Mouse (Mus musculus): Measurements from ENCODE around the gene Tmed4. TPM values are rescaled to one million over a fixed set of nuclear protein-coding genes. Genes with fewer than 3 reads are reported as not detected.

Tmed4 gene
- 253 and 292 TPM in 2 replicates for polyA plus RNA-seq (2012; rRNA removed; ENCODE audit: low replicate concordance)

GRCm38 (mm10) chr11:6274387-6275093 lies at the start of gene Tmed4:
Gene Tmed4, minus strand, starts transcription at chr11:6274870.

GRCm38 (mm10) chr11:6291401-6292115 lies 16.9 kb upstream of the Tmed4 start, which contains the start of gene Ogdh:
Gene Ogdh, plus strand, starts transcription at chr11:6291633.

GRCm38 (mm10) chr11:6267320-6268254 lies 7.1 kb downstream of the Tmed4 start, which contains the start of gene Ddx56:
Gene Ddx56, minus strand, starts transcription at chr11:6267772.

GRCm38 (mm10) chr11:6230012-6230411 lies 44.7 kb downstream of the Tmed4 start, which contains the start of gene Npc1l1:
Gene Npc1l1, minus strand, starts transcription at chr11:6230143.

Other genes with a start within 250 kb of the Tmed4 start
- 9.2 and 21.3 TPM in 2 replicates for gene Camk2b, start 208.5 kb downstream of the Tmed4 start, polyA plus RNA-seq (2012; rRNA removed; ENCODE audit: low replicate concordance)
- gene A730071L15Rik, start 74.8 kb downstream of the Tmed4 start, polyA plus RNA-seq (2012; rRNA removed; ENCODE audit: low replicate concordance) = 0.09 TPM in 1 of 2 replicates, not detected in the other
- gene Nudcd3, start 74.5 kb downstream of the Tmed4 start, polyA plus RNA-seq (2012; rRNA removed; ENCODE audit: low replicate concordance) = 18.0 and 20.1 TPM in 2 replicates
- 106 and 566 TPM in 2 replicates for gene Npc1l1, start 44.7 kb downstream of the Tmed4 start, polyA plus RNA-seq (2012; rRNA removed; ENCODE audit: low replicate concordance)
- gene Ddx56, start 7.1 kb downstream of the Tmed4 start, polyA plus RNA-seq (2012; rRNA removed; ENCODE audit: low replicate concordance) = 13.1 and 17.0 TPM in 2 replicates
- gene Ogdh, start 16.8 kb upstream of the Tmed4 start, polyA plus RNA-seq (2012; rRNA removed; ENCODE audit: low replicate concordance) = 230 and 298 TPM in 2 replicates
- 79.2 and 81.2 TPM in 2 replicates for gene Zmiz2, start 114.2 kb upstream of the Tmed4 start, polyA plus RNA-seq (2012; rRNA removed; ENCODE audit: low replicate concordance)
- gene Ppia, start 140.6 kb upstream of the Tmed4 start, polyA plus RNA-seq (2012; rRNA removed; ENCODE audit: low replicate concordance) = 136 and 198 TPM in 2 replicates
- gene H2afv, start 169.6 kb upstream of the Tmed4 start, polyA plus RNA-seq (2012; rRNA removed; ENCODE audit: low replicate concordance) = 42.7 and 78.6 TPM in 2 replicates
- gene Purb, start 201.0 kb upstream of the Tmed4 start, polyA plus RNA-seq (2012; rRNA removed; ENCODE audit: low replicate concordance) = 4.2 and 6.5 TPM in 2 replicates
- gene Myo1g, start 246.1 kb upstream of the Tmed4 start, polyA plus RNA-seq (2012; rRNA removed; ENCODE audit: low replicate concordance) = 6.1 and 10.4 TPM in 2 replicates